ENCODE assay signal across 13 mouse cellular contexts in the genomic region with DNA sequence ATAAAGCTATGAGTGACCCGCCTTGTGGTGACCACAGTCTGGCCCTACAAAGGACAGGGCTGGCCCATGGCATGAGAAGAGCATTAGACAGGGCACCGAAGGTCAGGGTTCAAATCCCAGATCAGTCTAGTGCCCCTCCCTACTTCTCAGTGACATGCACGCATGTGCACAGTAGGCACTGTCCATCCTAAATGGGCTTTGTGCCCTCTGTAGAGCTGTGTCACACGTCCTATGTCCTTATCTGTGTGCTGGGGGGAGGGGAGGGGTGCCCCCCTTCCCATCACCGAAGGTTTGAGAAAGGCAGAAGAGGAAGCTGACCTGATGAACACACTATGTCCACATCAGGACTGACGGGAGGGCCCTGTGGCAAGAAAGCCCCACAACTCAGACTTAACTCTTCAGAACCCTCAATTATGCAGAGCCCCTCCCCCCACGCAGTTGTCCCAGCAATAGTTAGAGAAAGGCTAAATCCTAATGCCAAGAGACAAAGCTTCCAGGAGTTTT. TPM values are rescaled to one million over a fixed set of nuclear protein-coding genes. Genes with fewer than 3 reads are reported as not detected.
DNase-seq lines count a peak whose midpoint lies in the region; ATAC-seq and TF ChIP-seq lines count a peak whose summit lies in the region.
"Had no signal": no experiment of that assay in that cellular context is flagged by ENCODE, and none has a peak within 500 bp of the region (broad histone marks: within the 10 kb centered on the region; RNA-seq: fewer than 3 reads in every experiment).

No protein-coding gene starts in this region.

- no peaks in the 10 kb centered on the region for H3K36me3 ChIP-seq in liver, embryonic 15.5 days (replicated peaks)
- no peaks in the 10 kb centered on the region for H3K36me3 ChIP-seq in liver, embryonic 12.5 days
- H3K36me3 ChIP-seq in embryonic facial prominence, embryonic 15.5 days: peaks cover 23% of the 10 kb centered on the region
- peaks cover 23% of the 10 kb centered on the region for H3K36me3 ChIP-seq in limb, embryonic 15.5 days
- H3K36me3 ChIP-seq in forebrain, embryonic 13.5 days (ENCODE audit: poor library complexity, severe bottlenecking): no peaks in the 10 kb centered on the region
- H3K36me3 ChIP-seq: forebrain, embryonic 12.5 days had no signal

- no peak for TF ChIP-seq CTCF in bone marrow, adult 2 months (IDR thresholded peaks at IDR 0.05; ENCODE audit: control insufficient read depth, insufficient read depth, low read length)

- WGBS in liver, embryonic 15.5 days (ENCODE audit: insufficient replicate concordance): 46% methylated on average over 7 of the region's 7 CpGs
- WGBS in liver, embryonic 12.5 days (ENCODE audit: insufficient replicate concordance): 46% methylated on average over 7 of the region's 7 CpGs
- WGBS in bone marrow, adult 2 months: 37% methylated on average over 7 of the region's 7 CpGs
- 61% methylated on average over 7 of the region's 7 CpGs for WGBS in embryonic facial prominence, embryonic 15.5 days
- 68% methylated on average over 7 of the region's 7 CpGs for WGBS in limb, embryonic 15.5 days
- 49% methylated on average over 7 of the region's 7 CpGs for WGBS in forebrain, embryonic 13.5 days

- no peak for TF ChIP-seq POLR2A in bone marrow, adult 2 months (IDR thresholded peaks at IDR 0.05; ENCODE audit: borderline replicate concordance, control insufficient read depth, low read depth, low read length)

- H3K4me1 ChIP-seq in liver, embryonic 15.5 days (replicated peaks): peaks cover 19% of the 10 kb centered on the region
- peaks cover 22% of the 10 kb centered on the region for H3K4me1 ChIP-seq in liver, embryonic 12.5 days
- no peaks in the 10 kb centered on the region; the same call in 1 of the 2 replicates for H3K4me1 ChIP-seq in bone marrow, adult 2 months (ENCODE audit: control insufficient read depth, insufficient read depth, low read length)
- peaks cover 55% of the 10 kb centered on the region for H3K4me1 ChIP-seq in embryonic facial prominence, embryonic 15.5 days
- peaks cover 46% of the 10 kb centered on the region for H3K4me1 ChIP-seq in limb, embryonic 15.5 days
- H3K4me1 ChIP-seq in forebrain, embryonic 13.5 days: peaks cover 11% of the 10 kb centered on the region

- H3K4me2 ChIP-seq in liver, embryonic 15.5 days: 0 out of 2 replicates have a peak overlapping the region, but pooled peaks have one; percentile 90
- H3K4me2 ChIP-seq in liver, embryonic 12.5 days: no peak overlapping the region
- H3K4me2 ChIP-seq in embryonic facial prominence, embryonic 15.5 days (replicated peaks): peak overlapping the region; percentile 82
- H3K4me2 ChIP-seq in limb, embryonic 15.5 days: peak overlapping the region; percentile 81
- H3K4me2 ChIP-seq in forebrain, embryonic 13.5 days: no peak overlapping the region
- H3K4me2 ChIP-seq: forebrain, embryonic 12.5 days had no signal

- no peaks in the 10 kb centered on the region for H3K9me3 ChIP-seq in liver, embryonic 15.5 days (replicated peaks)
- H3K9me3 ChIP-seq in liver, embryonic 12.5 days (replicated peaks): no peaks in the 10 kb centered on the region
- H3K9me3 ChIP-seq in embryonic facial prominence, embryonic 15.5 days (replicated peaks): no peaks in the 10 kb centered on the region
- H3K9me3 ChIP-seq in limb, embryonic 15.5 days: no peaks in the 10 kb centered on the region
- H3K9me3 ChIP-seq in forebrain, embryonic 13.5 days (replicated peaks): no peaks in the 10 kb centered on the region
- H3K9me3 ChIP-seq: forebrain, embryonic 12.5 days had no signal

- no peak for DNase-seq in thymus, adult 18-20 months
- no peak for DNase-seq in gastrocnemius, postnatal 10 days

- H3K27ac ChIP-seq in liver, embryonic 15.5 days (replicated peaks): no peak overlapping the region
- H3K27ac ChIP-seq in liver, embryonic 12.5 days: no peak overlapping the region
- peak overlapping the region; percentile 60; the same call in 1 of the 2 replicates for H3K27ac ChIP-seq in bone marrow, adult 2 months (ENCODE audit: control insufficient read depth, insufficient read depth, low read depth, low read length, poor library complexity)
- H3K27ac ChIP-seq in embryonic facial prominence, embryonic 15.5 days (replicated peaks): no peak overlapping the region
- H3K27ac ChIP-seq in limb, embryonic 15.5 days: no peak overlapping the region
- no peak overlapping the region for H3K27ac ChIP-seq in forebrain, embryonic 13.5 days
- H3K27ac ChIP-seq: forebrain, embryonic 12.5 days had no signal

- H3K9ac ChIP-seq in liver, embryonic 15.5 days: no peak overlapping the region
- H3K9ac ChIP-seq in liver, embryonic 12.5 days: no peak overlapping the region
- H3K9ac ChIP-seq in embryonic facial prominence, embryonic 15.5 days: no peak overlapping the region
- H3K9ac ChIP-seq in limb, embryonic 15.5 days: no peak overlapping the region
- no peak overlapping the region for H3K9ac ChIP-seq in forebrain, embryonic 13.5 days
- H3K9ac ChIP-seq: forebrain, embryonic 12.5 days had no signal

- H3K27me3 ChIP-seq in liver, embryonic 15.5 days: peaks cover 63% of the 10 kb centered on the region
- H3K27me3 ChIP-seq in liver, embryonic 12.5 days (replicated peaks): peaks cover 62% of the 10 kb centered on the region
- no peaks in the 10 kb centered on the region for H3K27me3 ChIP-seq in embryonic facial prominence, embryonic 15.5 days
- H3K27me3 ChIP-seq in limb, embryonic 15.5 days: no peaks in the 10 kb centered on the region
- H3K27me3 ChIP-seq in forebrain, embryonic 13.5 days: peaks cover 22% of the 10 kb centered on the region
- H3K27me3 ChIP-seq: Patski had no signal

- H3K4me3 ChIP-seq in liver, embryonic 15.5 days (replicated peaks): peak overlapping the region; percentile 63
- H3K4me3 ChIP-seq in liver, embryonic 12.5 days: no peak overlapping the region
- peak overlapping the region; percentile 67 for H3K4me3 ChIP-seq in bone marrow, adult 2 months (replicated peaks; ENCODE audit: control insufficient read depth, low read depth, low read length)
- peak overlapping the region; percentile 3; the same call in 1 of the 2 replicates for H3K4me3 ChIP-seq in embryonic facial prominence, embryonic 15.5 days (replicated peaks)
- H3K4me3 ChIP-seq in limb, embryonic 15.5 days: peak overlapping the region; percentile 85
- no peak overlapping the region for H3K4me3 ChIP-seq in forebrain, embryonic 13.5 days
- H3K4me3 ChIP-seq: forebrain, embryonic 12.5 days had no signal

- no peak for ATAC-seq in liver, embryonic 15.5 days (ENCODE audit: insufficient read depth)
- no peak for ATAC-seq in liver, embryonic 12.5 days
- ATAC-seq in embryonic facial prominence, embryonic 15.5 days (ENCODE audit: insufficient number of reproducible peaks, low FRiP score, low TSS enrichment, low read depth): no peak
- ATAC-seq in limb, embryonic 15.5 days (ENCODE audit: insufficient number of reproducible peaks, low FRiP score, low TSS enrichment, low read depth): no peak
- no peak for ATAC-seq in forebrain, embryonic 13.5 days
- ATAC-seq: Patski had no signal

RNA-seq across cellular contexts. Expression of gene Rflnb, which starts 2.5 kb away (rescaled TPM):
- polyA plus RNA-seq in liver, embryonic 15.5 days (2015; fragmentation: Nextera tagmentation; extraction: Ambion mirVana): 5.4 and 6.0 TPM in 2 replicates
- 4.5 and 4.8 TPM in 2 replicates for polyA plus RNA-seq in liver, embryonic 12.5 days (2016; fragmentation: Nextera tagmentation; extraction: Ambion mirVana)
- 14.2 and 30.8 TPM in 2 replicates for polyA plus RNA-seq in bone marrow, adult 2 months (2011; ENCODE audit: insufficient read depth, insufficient read length, low replicate concordance, missing spikeins)
- polyA plus RNA-seq in embryonic facial prominence, embryonic 15.5 days (2015; fragmentation: Nextera tagmentation; extraction: Ambion mirVana): 55.6 and 56.7 TPM in 2 replicates
- polyA plus RNA-seq in limb, embryonic 15.5 days (2015; fragmentation: Nextera tagmentation; extraction: Ambion mirVana): 51.0 and 59.4 TPM in 2 replicates
- polyA plus RNA-seq in forebrain, embryonic 13.5 days (2015; fragmentation: Nextera tagmentation; extraction: Ambion mirVana): 4.9 and 5.3 TPM in 2 replicates
- 10 to 100 TPM; 58.8 to 66.8 TPM for total RNA-seq in gastrocnemius, postnatal 10 days (2021)

RNA-seq across cellular contexts. Expression of gene 1700016K19Rik, which starts 25.4 kb away (rescaled TPM):
- polyA plus RNA-seq in liver, embryonic 15.5 days (2015; fragmentation: Nextera tagmentation; extraction: Ambion mirVana): not detected in 2 replicates
- polyA plus RNA-seq in liver, embryonic 12.5 days (2016; fragmentation: Nextera tagmentation; extraction: Ambion mirVana): not detected in 2 replicates
- not detected in 2 replicates for polyA plus RNA-seq in bone marrow, adult 2 months (2011; ENCODE audit: insufficient read depth, insufficient read length, low replicate concordance, missing spikeins)
- polyA plus RNA-seq in embryonic facial prominence, embryonic 15.5 days (2015; fragmentation: Nextera tagmentation; extraction: Ambion mirVana): 12.7 and 19.2 TPM in 2 replicates
- 0.84 and 1.1 TPM in 2 replicates for polyA plus RNA-seq in limb, embryonic 15.5 days (2015; fragmentation: Nextera tagmentation; extraction: Ambion mirVana)
- 1.5 and 1.9 TPM in 2 replicates for polyA plus RNA-seq in forebrain, embryonic 13.5 days (2015; fragmentation: Nextera tagmentation; extraction: Ambion mirVana)
- not detected for total RNA-seq in gastrocnemius, postnatal 10 days (2021)
- total RNA-seq: adrenal gland, adult 18-20 months; gastrocnemius, adult 18-20 months; megakaryocyte-erythroid progenitor cell, adult 5-6 weeks had no signal

Comparison
In these comparisons a context has a peak if more than half of its experiments do, and no peak if none do; other contexts are left out.
1. H3K4me2 ChIP-seq: peak in liver, embryonic 15.5 days (single experiment), embryonic facial prominence, embryonic 15.5 days (single experiment) and limb, embryonic 15.5 days (single experiment); none in liver, embryonic 12.5 days (single experiment) and forebrain, embryonic 13.5 days (single experiment).
2. H3K4me3 ChIP-seq: peak in liver, embryonic 15.5 days (single experiment), bone marrow, adult 2 months (single experiment), embryonic facial prominence, embryonic 15.5 days (single experiment) and limb, embryonic 15.5 days (single experiment); none in liver, embryonic 12.5 days (single experiment) and forebrain, embryonic 13.5 days (single experiment).